Mouse (Mus musculus) lung, adult 2 months (tissue): Measurements from ENCODE around the gene Ccdc40.

Experiments used
- CTCF ChIP-seq: fragments of 200-500 bp; IDR thresholded peaks from 2 replicates; pipeline ENCODE4 v1.5.1; 2011; ENCODE audit warnings: mild to moderate bottlenecking, low read length, control low read depth; ENCODE audit not compliant: insufficient read depth
- POLR2A ChIP-seq: fragments of 200-500 bp; IDR thresholded peaks from 2 replicates; pipeline ENCODE4 v1.6.1; 2011; ENCODE audit warnings: low read depth, mild to moderate bottlenecking, control low read depth, low read length, borderline replicate concordance; ENCODE audit errors: extremely low read depth

DNA sequence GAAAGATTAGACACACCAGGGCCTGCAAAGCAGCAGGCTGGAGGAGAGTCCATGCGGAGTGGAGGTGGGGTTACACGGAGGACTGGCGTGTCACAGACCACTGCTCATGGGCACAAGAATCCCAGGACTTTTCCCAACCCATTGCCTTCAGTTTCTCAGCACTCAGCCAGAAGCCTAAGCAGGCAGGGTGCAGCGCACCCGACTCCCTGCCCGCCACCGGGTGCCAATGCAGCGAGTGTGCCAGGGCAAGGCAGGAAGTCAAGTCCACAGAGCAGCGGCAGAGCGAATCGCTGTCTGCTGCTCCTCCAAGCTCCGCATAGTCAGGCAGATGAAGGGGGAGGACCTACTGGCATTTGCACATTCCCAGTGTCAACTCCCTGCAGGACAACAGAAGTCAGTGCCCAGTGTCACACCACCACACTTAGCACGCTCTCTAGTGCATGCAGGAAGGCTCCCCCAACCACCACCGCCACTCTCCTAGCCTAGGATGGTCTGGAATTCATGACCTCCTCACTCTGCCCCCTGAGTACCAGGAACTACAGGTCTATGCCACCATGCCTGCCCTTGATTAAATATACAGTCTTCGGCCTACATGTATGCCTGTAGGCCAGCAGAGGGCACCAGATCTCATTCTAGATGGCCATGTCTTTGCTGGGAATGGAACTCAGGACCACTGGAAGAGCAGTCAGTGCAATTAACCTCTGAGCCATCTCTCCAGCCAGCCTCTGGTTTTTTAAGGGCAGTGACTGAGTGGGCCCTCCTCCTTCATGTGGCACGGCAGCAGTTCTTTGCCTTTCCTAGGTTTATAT, 76.7 kb downstream of the Ccdc40 start:
- TF ChIP-seq POLR2A (no peak), CTCF (peak; percentile 52)
